Mouse (Mus musculus): ENCODE measurements at regions not wholly inside any gene's neighbourhood (a gene's known extent, or its start where the extent isn't known, plus 50 kb on each side); places are given as distances from the start of the nearest gene placed in this dataset.
A peak's percentile ranks its signal among the peaks of the same experiment; 100 is the strongest.

GRCm38 (mm10) chr8:109249691-109250090 lies 244.1 kb upstream of the Pmfbp1 start:
- no peak for ATAC-seq (replicated peaks in 1 of 2; ENCODE audit: insufficient read depth in 1 of 2, low FRiP score in 2 of 2, low TSS enrichment in 1 of 2, low read depth in 1 of 2, poor library complexity in 2 of 2, severe bottlenecking in 2 of 2)

GRCm38 (mm10) chr8:109250551-109250950 lies 243.3 kb upstream of the Pmfbp1 start:
- no peak for ATAC-seq (replicated peaks in 1 of 2; ENCODE audit: insufficient read depth in 1 of 2, low FRiP score in 2 of 2, low TSS enrichment in 1 of 2, low read depth in 1 of 2, poor library complexity in 2 of 2, severe bottlenecking in 2 of 2)

- no peak for ATAC-seq (replicated peaks in 1 of 2; ENCODE audit: insufficient read depth in 1 of 2, low FRiP score in 2 of 2, low TSS enrichment in 1 of 2, low read depth in 1 of 2, poor library complexity in 2 of 2, severe bottlenecking in 2 of 2)
Observed at GRCm38 (mm10) chr8:109251360-109251798, 242.4 kb upstream of the Pmfbp1 start.

- no peak for ATAC-seq (replicated peaks in 1 of 2; ENCODE audit: insufficient read depth in 1 of 2, low FRiP score in 2 of 2, low TSS enrichment in 1 of 2, low read depth in 1 of 2, poor library complexity in 2 of 2, severe bottlenecking in 2 of 2)
Observed at GRCm38 (mm10) chr8:109252404-109252803, 241.4 kb upstream of the Pmfbp1 start.

- ATAC-seq (replicated peaks in 1 of 2; ENCODE audit: insufficient read depth in 1 of 2, low FRiP score in 2 of 2, low TSS enrichment in 1 of 2, low read depth in 1 of 2, poor library complexity in 2 of 2, severe bottlenecking in 2 of 2) = peak in 1 of 2 experiments; percentile 56; a peak in 1 of 4 replicates
Observed at GRCm38 (mm10) chr8:109279129-109279528, 214.7 kb upstream of the Pmfbp1 start.

GRCm38 (mm10) chr8:109280540-109280939 lies 213.3 kb upstream of the Pmfbp1 start:
- ATAC-seq (replicated peaks in 1 of 2; ENCODE audit: insufficient read depth in 1 of 2, low FRiP score in 2 of 2, low TSS enrichment in 1 of 2, low read depth in 1 of 2, poor library complexity in 2 of 2, severe bottlenecking in 2 of 2) = no peak

DNA sequence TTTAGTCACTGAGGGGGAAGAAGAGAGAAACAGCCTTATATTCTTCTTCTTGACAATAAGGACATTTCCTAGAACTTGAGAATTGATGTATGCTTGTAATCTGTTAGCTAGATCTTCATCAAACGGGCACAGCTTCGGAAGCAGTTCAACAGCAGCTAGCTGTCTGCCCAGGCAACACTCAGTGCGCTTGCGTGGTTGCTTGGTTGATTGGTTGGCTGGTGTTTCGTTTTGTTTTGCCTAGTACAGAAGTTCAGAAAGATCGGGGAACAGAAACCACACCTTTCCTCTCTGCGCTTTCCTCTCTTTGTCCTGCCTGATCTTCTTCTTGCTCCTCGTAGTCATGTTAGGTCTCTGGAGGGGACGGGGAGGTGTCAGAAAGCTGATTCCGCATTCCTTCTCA lies 212.2 kb upstream of the Pmfbp1 start:
- no peak for ATAC-seq (replicated peaks in 1 of 2; ENCODE audit: insufficient read depth in 1 of 2, low FRiP score in 2 of 2, low TSS enrichment in 1 of 2, low read depth in 1 of 2, poor library complexity in 2 of 2, severe bottlenecking in 2 of 2)

GRCm38 (mm10) chr8:109310670-109311386 lies 183.0 kb upstream of the Pmfbp1 start:
- ATAC-seq (replicated peaks in 1 of 2; ENCODE audit: insufficient read depth in 1 of 2, low FRiP score in 2 of 2, low TSS enrichment in 1 of 2, low read depth in 1 of 2, poor library complexity in 2 of 2, severe bottlenecking in 2 of 2) = no peak

DNA sequence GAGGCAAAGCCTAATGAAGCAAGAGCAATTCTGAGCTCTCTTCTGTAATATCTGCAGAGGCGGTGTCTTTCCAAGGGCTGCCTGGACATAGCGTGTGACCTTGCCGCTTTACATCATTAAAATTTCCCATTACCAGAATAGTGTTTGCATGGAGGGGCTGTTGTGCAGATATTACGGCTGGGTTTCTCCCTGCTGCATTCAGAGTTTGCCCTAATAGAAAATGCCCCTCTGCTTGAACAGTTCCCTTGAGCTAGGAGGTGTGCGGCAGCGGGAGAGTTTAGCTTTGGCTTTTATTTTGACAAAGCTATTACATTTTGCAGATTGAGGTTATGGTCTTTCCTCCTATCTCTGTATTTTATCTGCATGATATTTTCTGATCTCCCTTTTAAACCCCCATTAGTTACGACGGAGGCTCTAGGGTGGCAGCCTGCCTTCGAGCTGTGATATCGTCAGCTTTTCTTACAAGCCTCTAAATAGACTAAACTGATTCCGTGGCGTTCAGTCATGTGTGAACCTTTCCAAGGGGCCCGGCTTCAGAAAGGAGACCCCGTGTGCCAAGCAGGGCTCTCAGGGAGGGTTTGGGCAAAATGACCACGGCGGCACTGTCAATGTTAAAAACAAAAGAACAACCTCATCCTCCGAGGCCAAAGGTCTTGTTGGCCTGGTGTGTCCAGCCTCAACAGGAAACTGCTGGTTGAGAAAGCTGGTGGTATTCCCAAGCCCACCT lies 182.2 kb upstream of the Pmfbp1 start:
- ATAC-seq (replicated peaks in 1 of 2; ENCODE audit: insufficient read depth in 1 of 2, low FRiP score in 2 of 2, low TSS enrichment in 1 of 2, low read depth in 1 of 2, poor library complexity in 2 of 2, severe bottlenecking in 2 of 2) = no peak

GRCm38 (mm10) chr8:109312731-109313130 lies 181.1 kb upstream of the Pmfbp1 start:
- ATAC-seq (replicated peaks in 1 of 2; ENCODE audit: insufficient read depth in 1 of 2, low FRiP score in 2 of 2, low TSS enrichment in 1 of 2, low read depth in 1 of 2, poor library complexity in 2 of 2, severe bottlenecking in 2 of 2) = no peak

DNA sequence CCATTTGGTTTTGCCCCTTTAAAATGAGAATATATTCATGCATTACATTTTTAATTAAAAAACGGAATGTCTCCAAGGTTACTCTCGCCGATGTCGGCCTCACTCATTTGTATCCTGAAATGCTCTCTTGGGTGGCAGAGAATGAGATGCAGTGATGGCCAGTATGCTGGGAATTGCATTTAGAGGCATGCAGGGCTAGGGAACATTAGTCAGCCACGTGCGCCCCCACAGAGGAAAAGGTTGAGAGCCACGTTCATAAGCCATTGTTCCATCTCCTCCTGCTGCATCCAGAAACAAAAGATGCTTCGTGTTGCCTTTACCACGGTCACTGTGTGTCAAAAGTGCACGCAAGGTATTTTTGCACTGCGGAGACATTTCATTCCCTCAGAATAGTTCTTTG lies 172.9 kb upstream of the Pmfbp1 start:
- no peak for ATAC-seq (replicated peaks in 1 of 2; ENCODE audit: insufficient read depth in 1 of 2, low FRiP score in 2 of 2, low TSS enrichment in 1 of 2, low read depth in 1 of 2, poor library complexity in 2 of 2, severe bottlenecking in 2 of 2)

DNA sequence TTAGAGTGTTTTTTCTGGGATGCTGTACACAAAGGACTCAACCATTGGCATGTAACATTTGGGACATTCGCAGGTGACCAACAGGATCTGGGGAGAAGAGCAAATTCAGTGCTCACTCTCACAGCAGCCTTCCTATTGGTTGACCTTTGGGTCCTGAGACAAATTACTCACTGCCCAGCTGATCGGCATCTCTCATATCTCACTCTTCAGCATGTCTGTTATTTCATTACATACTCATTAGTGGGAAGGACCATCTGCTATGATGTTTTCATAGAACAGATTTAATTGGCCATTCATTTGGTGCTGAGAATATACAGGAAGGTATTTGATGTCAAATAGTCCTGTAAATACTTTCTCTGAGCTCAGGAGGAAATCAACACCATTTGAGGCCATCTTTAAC lies 170.5 kb upstream of the Pmfbp1 start:
- ATAC-seq (replicated peaks in 1 of 2; ENCODE audit: insufficient read depth in 1 of 2, low FRiP score in 2 of 2, low TSS enrichment in 1 of 2, low read depth in 1 of 2, poor library complexity in 2 of 2, severe bottlenecking in 2 of 2) = no peak

GRCm38 (mm10) chr8:109324241-109324640 lies 169.6 kb upstream of the Pmfbp1 start:
- no peak for ATAC-seq (replicated peaks in 1 of 2; ENCODE audit: insufficient read depth in 1 of 2, low FRiP score in 2 of 2, low TSS enrichment in 1 of 2, low read depth in 1 of 2, poor library complexity in 2 of 2, severe bottlenecking in 2 of 2)

DNA sequence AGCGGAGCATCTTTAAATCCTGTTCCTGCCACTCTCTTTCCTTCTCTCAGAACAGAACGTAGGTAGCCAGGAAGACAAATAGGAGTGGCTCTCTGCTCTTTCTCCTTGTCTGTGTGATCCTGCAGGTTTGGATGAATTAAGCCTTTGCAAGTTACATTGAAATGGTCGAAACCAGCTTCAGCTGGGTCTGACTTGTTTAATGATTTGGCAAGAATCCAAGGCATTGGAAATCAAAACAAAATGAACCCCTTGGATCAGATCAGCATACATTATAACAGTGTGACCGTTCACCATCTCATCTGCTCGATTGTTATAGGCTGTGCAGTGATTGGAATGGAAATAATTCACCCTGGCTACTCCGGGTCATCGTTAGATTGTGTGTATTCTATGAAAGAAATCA lies 157.6 kb upstream of the Pmfbp1 start:
- no peak for ATAC-seq (replicated peaks in 1 of 2; ENCODE audit: insufficient read depth in 1 of 2, low FRiP score in 2 of 2, low TSS enrichment in 1 of 2, low read depth in 1 of 2, poor library complexity in 2 of 2, severe bottlenecking in 2 of 2)

DNA sequence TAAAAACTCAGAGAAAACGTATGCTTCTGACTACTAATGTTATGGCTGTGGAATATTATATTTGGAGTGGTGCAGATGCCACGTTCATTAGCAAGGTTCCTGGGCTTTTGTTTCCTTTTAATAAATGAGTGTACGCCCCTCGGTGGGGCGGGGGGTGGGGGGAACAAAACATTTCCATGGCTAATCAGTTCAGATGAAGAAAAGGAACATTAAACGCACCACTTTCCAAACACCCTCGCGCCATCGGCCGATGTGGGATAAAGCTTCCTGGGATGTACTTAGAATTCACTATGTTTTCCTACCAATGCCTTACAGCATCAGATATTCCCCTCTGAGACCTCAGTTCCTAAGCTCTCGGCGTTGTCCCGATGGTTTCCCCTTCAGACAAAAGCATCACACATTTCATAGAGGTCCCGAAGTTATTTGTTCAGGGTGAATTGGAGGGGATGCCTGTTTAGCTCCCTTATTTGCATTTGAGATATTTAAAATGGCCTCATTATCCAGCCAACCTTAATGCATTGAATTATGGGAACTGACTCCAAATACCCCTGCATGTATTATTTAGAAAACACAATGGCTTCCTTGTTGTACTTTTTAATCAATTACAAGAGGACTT lies 155.5 kb upstream of the Pmfbp1 start:
- no peak for ATAC-seq (replicated peaks in 1 of 2; ENCODE audit: insufficient read depth in 1 of 2, low FRiP score in 2 of 2, low TSS enrichment in 1 of 2, low read depth in 1 of 2, poor library complexity in 2 of 2, severe bottlenecking in 2 of 2)

DNA sequence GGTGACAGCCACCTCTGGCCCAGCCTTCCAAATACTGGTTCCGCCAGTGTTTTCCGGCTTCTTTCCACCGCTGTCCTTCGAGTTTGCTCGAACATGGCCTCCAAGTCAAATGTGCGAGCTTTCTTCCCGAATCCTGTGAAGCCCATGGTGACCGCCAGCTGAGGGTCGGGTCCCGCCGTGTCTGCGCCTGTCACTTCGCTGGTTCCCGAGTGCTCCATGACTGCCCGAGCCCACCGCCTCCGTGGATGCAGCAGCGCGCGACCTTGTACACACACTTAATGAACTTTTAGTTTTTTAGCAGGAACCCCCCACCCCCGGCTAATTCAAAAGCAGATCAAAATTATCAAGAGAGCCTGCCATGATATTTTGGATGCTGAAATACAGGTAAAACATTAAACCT lies 153.2 kb upstream of the Pmfbp1 start:
- peak in 1 of 2 experiments; percentile 53; a peak in 1 of 4 replicates for ATAC-seq (replicated peaks in 1 of 2; ENCODE audit: insufficient read depth in 1 of 2, low FRiP score in 2 of 2, low TSS enrichment in 1 of 2, low read depth in 1 of 2, poor library complexity in 2 of 2, severe bottlenecking in 2 of 2)

- no peak for ATAC-seq (replicated peaks in 1 of 2; ENCODE audit: insufficient read depth in 1 of 2, low FRiP score in 2 of 2, low TSS enrichment in 1 of 2, low read depth in 1 of 2, poor library complexity in 2 of 2, severe bottlenecking in 2 of 2)
Observed at GRCm38 (mm10) chr8:109355168-109355567, 138.7 kb upstream of the Pmfbp1 start.

DNA sequence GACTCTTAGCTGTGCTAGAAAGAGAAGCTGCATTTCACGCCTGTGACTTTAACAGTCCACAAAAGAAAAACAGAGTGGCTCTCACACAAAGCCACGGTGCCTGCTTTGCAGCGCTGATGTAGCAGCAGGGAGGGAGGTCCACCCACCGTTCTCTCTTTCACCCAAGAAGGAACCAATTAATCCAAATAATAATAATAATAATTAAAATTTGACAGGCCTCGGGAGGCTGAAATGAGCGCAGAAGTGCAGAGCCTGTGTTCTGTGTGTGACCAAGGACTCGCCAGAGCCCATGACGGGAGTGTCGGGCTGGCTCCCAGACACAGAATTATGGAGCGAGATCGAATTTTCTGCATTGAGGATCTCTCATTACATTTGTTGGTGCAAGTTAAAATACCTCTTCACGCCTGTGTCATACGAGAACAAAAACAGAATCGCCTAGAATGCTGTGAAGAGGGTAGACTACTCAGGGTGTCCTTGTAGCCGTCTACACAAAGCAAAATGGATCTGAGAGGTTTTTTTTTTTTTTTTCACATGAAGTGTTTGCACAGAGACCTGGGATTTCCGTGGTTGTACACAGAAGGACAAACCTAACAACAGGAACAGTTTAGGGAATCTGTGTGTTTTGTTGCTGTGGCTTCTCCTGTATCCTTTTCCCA lies 134.3 kb upstream of the Pmfbp1 start:
- no peak for ATAC-seq (replicated peaks in 1 of 2; ENCODE audit: insufficient read depth in 1 of 2, low FRiP score in 2 of 2, low TSS enrichment in 1 of 2, low read depth in 1 of 2, poor library complexity in 2 of 2, severe bottlenecking in 2 of 2)
